Mouse (Mus musculus) adrenal gland, adult 18-20 months (tissue): ENCODE measurements around the gene Bcat2. TPM values are rescaled to one million over a fixed set of nuclear protein-coding genes. Genes with fewer than 3 reads are reported as not detected.
A peak's percentile ranks its signal among the peaks of the same experiment; 100 is the strongest.

ENCODE experiments used
- DNase-seq, 2 experiments: peaks; one replicate each; pipeline ENCODE4 v3.0.0; 2021 to 2022; ENCODE audit warnings: low spot score in 2 of 2
- total RNA-seq, 2 experiments: library from RNA; stranded (reverse); gene quantifications; 1 replicate in 1 of 2; 2 replicates in 1 of 2; pipeline ENCODE4 v1.2.3; 2021

The Bcat2 gene
- total RNA-seq, 2 experiments from 2014 or later, result 164 to 265 TPM

DNA sequence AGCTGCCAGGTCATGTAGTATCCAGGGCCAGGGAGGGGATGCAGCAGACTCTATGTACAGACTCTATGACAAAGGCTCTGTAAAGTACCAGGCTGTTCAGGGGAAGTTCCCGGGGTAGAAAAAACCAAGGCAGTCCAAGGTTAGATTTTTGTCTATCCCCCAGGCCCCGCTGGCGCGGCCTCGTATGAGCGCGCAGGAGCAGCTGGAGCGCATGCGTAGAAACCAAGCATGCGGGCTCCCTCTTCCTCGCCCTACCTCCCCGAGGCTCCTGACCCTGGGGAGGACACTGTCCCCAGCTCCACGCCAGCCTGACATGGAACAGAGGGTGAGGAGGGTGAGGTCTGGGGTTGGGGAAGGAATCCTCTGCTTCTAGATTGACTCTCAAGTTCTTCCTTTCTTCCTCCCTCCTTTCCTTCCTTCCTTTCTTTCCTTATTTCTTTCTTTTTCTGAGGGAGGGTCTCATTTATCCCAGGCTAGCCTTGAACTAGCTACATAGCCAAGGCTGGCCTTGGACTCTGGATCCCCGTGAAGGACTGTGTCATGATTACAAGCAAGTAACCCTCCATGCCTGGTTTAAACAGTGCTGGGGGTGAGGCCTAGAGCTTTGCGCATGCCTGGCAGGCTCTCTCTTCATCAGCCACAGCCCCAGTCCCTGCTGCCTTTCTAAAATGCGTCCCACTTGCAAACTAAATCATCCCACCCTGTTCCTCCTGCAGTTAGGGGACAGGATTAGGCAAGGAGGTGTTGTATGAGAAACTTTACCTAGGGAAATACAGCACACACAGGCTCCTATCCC, 20.1 kb upstream of the Bcat2 start:
- DNase-seq, result no peak

DNA sequence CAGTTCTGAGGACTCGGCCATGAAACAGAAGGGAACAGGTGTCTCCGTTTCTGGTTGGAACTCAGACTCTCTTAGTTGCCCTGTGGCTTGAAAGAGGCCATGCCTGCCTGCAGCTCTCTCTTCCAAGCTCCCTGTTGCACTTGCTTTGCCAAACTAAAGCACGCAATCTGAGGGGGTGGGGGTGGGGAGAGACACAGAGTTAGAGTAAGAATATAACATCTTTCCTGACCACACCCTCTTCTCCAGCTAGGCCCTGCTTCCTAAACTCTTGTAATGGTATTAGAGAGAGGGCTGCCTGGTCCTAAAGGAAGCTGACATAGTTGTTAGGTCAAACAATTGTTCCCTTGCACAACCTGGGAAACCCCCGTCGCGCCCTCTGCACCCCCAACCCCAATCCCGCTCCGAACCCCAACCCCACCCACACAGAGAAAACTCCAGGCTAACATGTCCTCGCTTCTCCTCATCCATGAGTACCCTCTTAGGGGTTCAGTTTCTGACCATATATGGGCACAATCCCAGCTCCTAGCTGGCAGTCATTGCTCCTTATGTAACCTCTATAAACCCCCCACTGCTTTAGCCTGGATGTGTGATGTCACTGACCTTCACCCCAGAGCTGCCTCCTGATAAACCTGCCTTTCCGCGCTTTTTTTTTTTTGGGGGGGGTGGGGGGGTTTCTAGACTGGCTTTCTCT, 19.0 kb upstream of the Bcat2 start:
- no peak for DNase-seq

- DNase-seq, result no peak
Measured at GRCm38 (mm10) chr7:45551512-45551883, 18.5 kb upstream of the Bcat2 start.

DNA sequence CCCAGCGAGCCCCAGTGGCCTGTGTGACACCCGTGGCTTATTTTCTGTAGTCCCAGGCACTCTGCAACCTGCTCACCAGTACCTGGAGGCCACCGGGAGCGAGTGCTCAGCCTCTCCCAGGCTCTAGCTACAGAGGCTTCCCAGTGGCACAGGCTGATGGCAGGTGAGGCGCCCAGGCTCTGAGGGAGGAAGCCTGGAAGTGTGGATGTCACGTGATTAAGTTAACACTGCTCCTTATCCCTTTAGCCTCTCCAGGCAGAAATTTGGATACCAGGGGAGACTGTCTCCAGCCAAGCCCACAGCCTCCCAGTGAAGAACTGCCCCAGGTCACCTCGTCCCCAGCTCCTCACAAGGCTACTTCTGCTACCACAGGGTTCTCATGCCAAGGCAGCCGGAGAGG, 16.4 kb upstream of the Bcat2 start:
- no peak for DNase-seq

- no peak for DNase-seq
Measured at GRCm38 (mm10) chr7:45553990-45554389, 16.0 kb upstream of the Bcat2 start.

GRCm38 (mm10) chr7:45554744-45555143, 15.2 kb upstream of the Bcat2 start, which contains the start of gene Hsd17b14:
Hsd17b14 (plus strand) TSS chr7:45554893.
- no peak for DNase-seq

DNA sequence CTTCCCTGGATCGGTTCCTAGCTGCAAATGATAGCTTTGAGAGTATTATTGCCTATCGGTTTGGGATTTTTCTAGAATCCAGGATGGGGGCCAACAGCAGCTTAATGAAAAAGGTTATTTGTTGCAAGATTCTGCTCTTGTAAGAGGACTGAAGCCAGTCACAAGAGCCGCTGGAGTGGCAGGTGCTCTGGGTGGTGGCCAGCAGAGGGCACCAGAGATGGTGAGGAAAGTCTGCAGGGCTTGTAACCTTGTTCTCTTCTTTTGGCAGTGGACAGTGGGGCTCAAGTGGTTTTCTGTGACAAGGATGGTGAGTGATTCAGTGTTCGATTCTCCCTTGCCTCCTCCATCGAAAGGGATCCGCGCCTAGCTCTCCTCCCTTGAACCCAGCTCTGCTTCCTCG, 14.2 kb upstream of the Bcat2 start:
- DNase-seq, result peak; percentile 81 to 85

GRCm38 (mm10) chr7:45558907-45559306, 11.0 kb upstream of the Bcat2 start:
- no peak for DNase-seq

DNA sequence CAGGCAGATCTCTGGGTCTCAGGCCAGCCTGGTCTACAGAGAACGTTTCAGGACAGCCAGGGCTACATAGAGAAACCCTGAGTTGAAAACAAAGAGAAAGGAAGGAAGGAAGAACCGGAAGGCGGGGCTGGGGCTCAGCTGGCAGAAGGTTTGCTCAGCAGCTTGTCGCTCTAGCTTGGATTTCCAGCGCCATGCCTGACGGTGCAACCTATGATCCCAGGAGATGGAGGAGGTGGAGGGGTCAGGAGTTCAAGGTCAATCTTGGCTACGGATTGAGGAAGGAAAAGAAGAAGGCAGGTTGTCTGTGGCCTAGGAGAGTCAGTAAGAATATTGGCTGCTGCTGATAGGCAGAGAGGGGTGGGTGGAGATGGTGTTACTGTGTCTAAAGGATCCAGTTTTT, 9.7 kb upstream of the Bcat2 start:
- no peak for DNase-seq

DNA sequence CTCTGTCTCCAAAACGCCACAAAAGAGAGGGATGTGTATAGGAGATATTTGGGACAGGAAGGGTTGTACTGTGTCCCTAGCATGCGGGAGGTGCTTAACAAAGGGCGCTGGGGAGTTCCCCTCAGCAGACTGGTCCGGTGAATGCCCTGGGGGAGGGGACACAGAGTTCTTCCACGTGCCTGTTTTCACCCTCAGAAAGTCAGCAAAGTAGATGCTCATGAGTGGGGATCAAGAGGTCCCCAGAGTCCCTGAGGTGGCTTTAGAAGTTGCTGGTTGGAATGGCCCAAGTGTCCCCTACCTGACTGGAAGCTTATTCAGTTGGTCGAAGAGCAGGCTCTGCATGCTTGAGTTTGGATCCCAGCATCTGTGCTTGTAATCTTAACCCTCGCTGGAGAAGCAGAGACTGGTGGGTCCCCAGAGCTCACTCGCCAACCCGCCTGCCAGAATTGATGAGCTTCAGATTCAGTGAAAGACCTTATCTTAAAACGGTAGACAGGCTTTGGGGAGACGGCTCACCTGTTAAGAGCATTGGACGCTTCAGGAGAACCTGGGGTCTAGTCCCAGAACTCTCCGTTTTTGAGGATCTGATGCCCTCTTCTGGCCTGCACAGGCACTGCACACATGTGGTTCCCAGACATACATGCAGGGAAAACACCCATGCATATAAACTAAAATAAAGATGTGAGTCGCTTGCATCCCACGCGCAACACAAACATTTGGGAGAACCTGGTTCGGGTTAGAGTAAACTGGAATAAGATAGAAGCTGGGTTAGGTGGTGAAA, 8.9 kb upstream of the Bcat2 start:
- peak; percentile 74 to 79 for DNase-seq

- DNase-seq, result no peak
Measured at GRCm38 (mm10) chr7:45561624-45562520, 8.1 kb upstream of the Bcat2 start.

DNA sequence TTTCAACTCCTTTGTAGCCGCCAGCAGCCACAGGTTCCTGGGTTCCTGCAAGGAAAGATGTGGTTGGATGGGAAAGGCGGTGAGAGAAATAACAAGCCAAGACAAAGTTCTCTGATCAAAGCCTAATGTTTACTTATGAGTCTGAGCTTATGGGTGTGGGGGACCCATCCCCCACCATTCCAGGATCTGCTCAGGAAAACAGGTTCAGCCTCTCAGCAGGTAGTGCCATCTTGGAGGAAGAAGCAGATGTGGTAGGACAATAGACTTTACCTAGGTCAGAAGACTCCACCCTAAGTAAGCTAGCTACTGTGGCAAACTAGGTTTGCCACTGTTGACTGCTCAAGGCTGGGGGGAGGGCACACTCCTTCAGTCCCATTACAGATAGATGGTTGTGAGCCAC, 5.1 kb upstream of the Bcat2 start:
- DNase-seq, result no peak

- no peak for DNase-seq
Measured at GRCm38 (mm10) chr7:45565446-45565845, 4.5 kb upstream of the Bcat2 start.

DNA sequence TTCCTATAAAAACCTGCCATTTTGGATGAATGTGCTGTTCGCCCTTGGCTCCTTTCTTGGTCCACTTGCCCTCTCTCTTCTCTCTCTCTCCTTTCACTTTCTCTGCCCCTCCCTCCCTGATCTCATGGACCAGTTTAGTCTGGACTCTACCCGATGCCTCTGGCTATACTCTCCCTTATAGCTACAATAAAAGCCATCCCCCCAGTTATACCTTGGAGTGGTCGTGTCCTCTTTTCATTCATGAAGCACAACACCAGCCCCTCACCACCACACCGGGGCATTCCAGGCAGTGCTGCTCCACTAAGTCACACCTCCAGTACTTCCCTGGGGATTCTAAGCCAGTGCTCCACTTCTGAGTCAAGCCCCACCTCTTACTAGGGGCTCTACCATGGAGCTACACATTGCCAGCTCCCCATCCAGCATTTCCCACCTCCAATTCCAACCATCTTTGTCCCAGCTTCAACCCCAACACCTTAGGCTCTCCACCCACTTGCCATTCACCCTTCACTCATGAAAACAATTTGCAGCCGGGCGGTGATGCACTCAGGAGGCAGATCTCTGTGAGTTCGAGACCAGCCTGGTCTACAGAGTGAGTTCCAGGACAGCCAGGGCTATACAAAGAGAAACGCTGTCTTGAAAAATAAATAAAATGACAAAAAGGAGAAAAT, 2.7 kb upstream of the Bcat2 start:
- no peak for DNase-seq

- peak; percentile 80 to 82 for DNase-seq
Measured at GRCm38 (mm10) chr7:45567780-45568516, 2.0 kb upstream of the Bcat2 start.

DNA sequence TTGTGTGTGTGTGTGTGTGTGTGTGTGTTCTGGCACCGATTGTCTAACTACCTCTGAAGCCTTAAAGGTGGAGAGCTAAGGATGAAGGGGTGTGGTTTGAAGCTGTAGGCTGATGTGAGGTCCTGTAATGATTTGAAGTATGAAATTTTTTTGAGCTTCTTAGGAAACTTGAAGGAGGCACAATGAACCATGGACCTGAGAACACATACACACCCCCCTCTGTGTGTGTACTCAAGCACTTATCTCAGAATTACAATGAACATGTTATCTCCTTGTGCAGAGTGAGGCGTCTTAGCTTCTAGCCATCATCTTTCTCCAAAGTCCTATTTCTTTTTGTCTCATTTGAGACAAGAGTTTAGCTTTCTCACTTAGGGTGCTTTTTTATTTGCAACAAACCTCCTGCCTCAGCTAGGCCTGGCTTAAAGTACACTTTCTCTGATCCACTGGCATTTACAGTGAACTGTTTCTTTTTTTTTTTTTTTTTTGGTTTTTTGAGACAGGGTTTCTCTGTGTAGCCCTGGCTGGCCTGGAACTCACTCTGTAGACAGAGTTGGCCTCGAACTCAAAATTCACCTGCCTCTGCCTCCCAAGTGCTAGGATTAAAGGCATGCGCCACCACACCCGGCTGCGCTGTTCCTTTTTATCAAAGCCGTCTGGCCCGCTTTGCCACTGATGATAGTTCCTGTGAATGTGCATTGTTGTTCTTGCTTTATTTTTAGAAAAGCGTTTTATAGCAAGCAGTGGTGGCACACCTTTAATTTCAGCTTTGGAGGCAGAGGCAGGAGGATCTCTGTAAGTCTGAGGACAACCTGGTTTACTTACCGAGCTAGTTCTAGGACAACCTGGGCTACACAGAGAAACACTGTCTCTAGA, 1.1 kb upstream of the Bcat2 start:
- DNase-seq, result no peak

GRCm38 (mm10) chr7:45571966-45572365, 2.0 kb downstream of the Bcat2 start:
- no peak for DNase-seq

- no peak for DNase-seq
Measured at GRCm38 (mm10) chr7:45573954-45574353, 4.0 kb downstream of the Bcat2 start.
